Mouse (Mus musculus) liver, embryonic 14 days (tissue): Measurements from ENCODE around the gene Abcg2. TPM values are rescaled to one million over a fixed set of nuclear protein-coding genes. Genes with fewer than 3 reads are reported as not detected.

ENCODE experiments used
- polyA plus RNA-seq: library from polyadenylated mRNA; depleted of rRNA; stranded (reverse); fragments of >200 nt; gene quantifications from 2 replicates; pipeline ENCODE4 v1.2.3, GENCODE M21; 2012; rRNA removed

The Abcg2 gene
- 60.6 and 76.9 TPM in 2 replicates for polyA plus RNA-seq

DNA sequence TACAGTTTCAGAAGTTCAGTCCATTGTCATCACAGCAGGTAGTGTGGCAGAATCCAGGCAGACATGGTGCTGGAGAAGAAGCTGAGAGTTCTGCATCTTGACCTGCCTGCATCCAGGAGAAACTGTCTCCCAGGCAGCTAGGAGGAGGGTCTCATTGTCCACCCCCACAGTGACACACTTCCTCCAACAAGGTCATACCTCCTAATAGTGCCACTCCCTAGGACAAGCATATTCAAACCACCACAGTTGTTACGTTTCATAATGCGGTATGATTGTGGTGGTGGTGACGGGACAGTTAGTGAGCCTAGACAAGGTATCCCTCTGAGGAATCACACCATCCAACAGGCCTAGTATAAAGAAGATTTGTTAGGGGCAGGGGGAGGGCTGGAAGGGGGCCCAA lies at the start of gene Abcg2:
Gene Abcg2, plus strand, starts transcription at position 301 of the 400 bp plus-strand sequence.

Other genes starting within 250 kb of the Abcg2 start
- not detected in 2 replicates for gene Vmn1r30, start 141.1 kb upstream of the Abcg2 start, polyA plus RNA-seq
- not detected in 2 replicates for gene Vmn1r31, start 109.2 kb upstream of the Abcg2 start, polyA plus RNA-seq
- 2.5 and 4.0 TPM in 2 replicates for gene Herc3, start 246.9 kb downstream of the Abcg2 start, polyA plus RNA-seq